Mouse (Mus musculus): ENCODE measurements around the gene Hspb1. TPM values are rescaled to one million over a fixed set of nuclear protein-coding genes. Genes with fewer than 3 reads are reported as not detected.

The Hspb1 gene
- polyA plus RNA-seq, 2 experiments: 1.8 to 1.9 TPM

DNA sequence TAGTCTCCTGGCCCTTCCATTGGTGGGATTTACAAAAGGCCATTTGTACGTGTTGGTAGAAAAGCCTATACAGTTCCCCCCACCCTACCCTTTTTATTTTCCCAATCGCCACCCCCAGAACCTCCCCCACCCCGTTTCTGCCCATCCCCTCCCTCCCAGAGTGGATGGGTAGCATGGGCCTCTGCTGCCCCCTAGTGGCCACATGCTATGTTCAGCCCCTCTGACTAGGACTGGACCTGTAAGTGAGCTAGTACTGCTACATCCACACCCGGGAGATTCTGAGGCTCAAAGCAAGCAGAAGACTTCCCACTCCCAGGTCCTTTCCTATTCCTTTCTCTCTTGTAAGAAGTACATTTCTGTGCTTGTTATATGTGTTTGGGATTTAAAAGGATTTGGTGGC, 32.6 kb upstream of the Hspb1 start:
- Histone ChIP-seq H3K27me3 (ENCODE audit: control insufficient read depth, insufficient read depth, low read length) (peaks cover 52% of the 10 kb centered on the region), H3K9ac (replicated peaks) (no peak overlapping the region), H3K4me3 (ENCODE audit: insufficient read depth in 1 of 2, low read depth in 2 of 2, low read length in 2 of 2) (no peak overlapping the region), H3K27ac (no peak overlapping the region), H3K4me2 (ENCODE audit: low read depth) (no peak overlapping the region), H3K9me3 (ENCODE audit: control insufficient read depth, low read length) (no peaks in the 10 kb centered on the region), H3K4me1 (replicated peaks; ENCODE audit: control insufficient read depth in 2 of 2, insufficient read depth in 2 of 2, low read length in 1 of 2) (no peaks in the 10 kb centered on the region), H3K36me3 (replicated peaks; ENCODE audit: control insufficient read depth, insufficient read depth, low read depth) (no peaks in the 10 kb centered on the region)
- WGBS (ENCODE audit: insufficient replicate concordance): 0% methylated on average over 4 of the region's 4 CpGs
- ATAC-seq (ENCODE audit: insufficient read depth): no peak
- TF ChIP-seq CTCF (IDR thresholded peaks at IDR 0.05; ENCODE audit: low read depth): peak; percentile 95
- TF ChIP-seq EP300 (IDR thresholded peaks at IDR 0.05; ENCODE audit: low read depth): no peak
- DNase-seq (ENCODE audit: low read depth in 3 of 3, low spot score in 3 of 3): peak in 2 of 3 experiments; percentile 28 to 30

DNA sequence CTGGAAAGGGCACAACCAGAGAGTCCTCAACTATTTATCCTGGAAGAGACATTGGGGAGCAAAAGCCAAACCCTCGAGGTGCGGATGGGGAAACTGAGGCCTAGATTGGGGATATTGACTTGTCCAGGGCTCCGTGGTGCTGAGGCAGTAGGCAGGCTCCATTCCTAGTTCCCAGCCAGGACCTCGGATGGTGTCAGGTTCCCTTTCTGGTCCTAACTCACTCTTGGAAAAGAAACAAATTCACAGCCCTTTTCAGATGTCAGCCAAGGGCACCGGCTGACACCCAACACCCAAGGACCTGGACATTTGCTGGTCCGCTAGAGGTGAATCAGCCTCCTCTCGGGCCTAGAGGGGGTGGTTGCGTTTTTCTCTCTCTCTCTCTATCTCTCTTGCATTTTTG, 21.1 kb upstream of the Hspb1 start:
- no peak overlapping the region for H3K27ac ChIP-seq
- no peak overlapping the region for H3K4me3 ChIP-seq (ENCODE audit: insufficient read depth in 1 of 2, low read depth in 2 of 2, low read length in 2 of 2)
- 32% methylated on average over 8 of the region's 8 CpGs for WGBS (ENCODE audit: insufficient replicate concordance)
- no peaks in the 10 kb centered on the region for H3K4me1 ChIP-seq (replicated peaks; ENCODE audit: control insufficient read depth in 2 of 2, insufficient read depth in 2 of 2, low read length in 1 of 2)
- TF ChIP-seq CTCF (IDR thresholded peaks at IDR 0.05; ENCODE audit: low read depth) (no peak), EP300 (IDR thresholded peaks at IDR 0.05; ENCODE audit: low read depth) (no peak)
- H3K9ac ChIP-seq (replicated peaks): no peak overlapping the region
- H3K9me3 ChIP-seq (ENCODE audit: control insufficient read depth, low read length): no peaks in the 10 kb centered on the region
- DNase-seq (ENCODE audit: low read depth in 3 of 3, low spot score in 3 of 3) (no peak), ATAC-seq (ENCODE audit: insufficient read depth) (no peak)
- no peak overlapping the region for H3K4me2 ChIP-seq (ENCODE audit: low read depth)
- H3K27me3 ChIP-seq (ENCODE audit: control insufficient read depth, insufficient read depth, low read length): peaks cover 46% of the 10 kb centered on the region
- no peaks in the 10 kb centered on the region for H3K36me3 ChIP-seq (replicated peaks; ENCODE audit: control insufficient read depth, insufficient read depth, low read depth)

DNA sequence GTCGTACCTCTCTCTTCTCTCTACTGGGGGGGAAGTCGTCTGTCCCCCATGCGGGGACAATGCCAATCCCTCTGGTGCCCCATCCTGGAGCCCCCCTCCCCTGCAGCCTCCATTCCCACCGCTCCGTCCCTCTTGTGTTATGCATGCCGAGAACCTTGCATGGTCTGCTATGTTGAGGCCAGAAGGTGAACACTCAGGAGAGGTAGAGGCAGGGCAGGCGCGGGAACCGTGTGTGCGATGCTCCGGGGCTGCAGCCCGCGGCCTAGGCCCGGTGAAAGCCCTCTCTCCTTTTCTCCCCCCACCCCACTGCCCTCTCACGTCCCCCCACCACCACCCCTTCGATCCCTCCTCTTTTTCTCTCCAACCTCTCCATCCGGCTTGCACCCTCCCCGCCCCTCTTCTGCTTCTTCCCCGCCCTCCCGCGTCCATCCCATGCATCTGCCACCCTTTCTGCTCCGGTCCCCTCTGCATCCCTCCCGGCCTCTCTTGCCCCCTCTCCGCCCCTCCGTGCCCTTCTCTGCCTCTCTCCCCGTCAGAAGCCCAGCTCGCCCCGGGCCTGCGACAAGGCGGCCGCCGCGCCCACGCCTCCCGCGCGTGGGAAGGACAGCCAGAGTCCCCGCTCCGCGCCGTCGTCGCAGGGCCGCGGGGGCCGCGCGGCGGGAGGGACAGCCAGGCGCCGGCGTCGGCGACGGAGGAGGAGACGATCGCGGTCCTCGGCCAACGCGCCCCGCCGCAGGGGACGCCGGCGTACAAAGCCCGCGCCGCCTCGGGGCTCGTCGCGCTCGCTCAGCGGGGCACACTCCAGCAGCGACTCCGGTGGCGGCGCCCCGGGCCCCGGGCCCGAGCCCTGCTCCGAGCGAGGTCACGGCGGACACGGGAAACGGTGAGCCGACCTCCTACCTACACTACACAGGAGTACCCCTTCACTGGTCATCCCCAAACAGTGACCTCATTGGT, 19.8 kb upstream of the Hspb1 start:
- TF ChIP-seq CTCF (IDR thresholded peaks at IDR 0.05; ENCODE audit: low read depth) (no peak), EP300 (IDR thresholded peaks at IDR 0.05; ENCODE audit: low read depth) (no peak)
- no peaks in the 10 kb centered on the region for H3K36me3 ChIP-seq (replicated peaks; ENCODE audit: control insufficient read depth, insufficient read depth, low read depth)
- ATAC-seq (ENCODE audit: insufficient read depth) (no peak), DNase-seq (ENCODE audit: low read depth in 3 of 3, low spot score in 3 of 3) (no peak)
- H3K9me3 ChIP-seq (ENCODE audit: control insufficient read depth, low read length): no peaks in the 10 kb centered on the region
- peak overlapping the region in 1 of 2 experiments; percentile 34; a peak in 2 of 4 replicates for H3K4me3 ChIP-seq (ENCODE audit: insufficient read depth in 1 of 2, low read depth in 2 of 2, low read length in 2 of 2)
- H3K9ac ChIP-seq (replicated peaks): no peak overlapping the region
- WGBS (ENCODE audit: insufficient replicate concordance): 2% methylated on average over 82 of the region's 89 CpGs
- H3K4me2 ChIP-seq (ENCODE audit: low read depth): peak overlapping the region; percentile 27
- no peaks in the 10 kb centered on the region for H3K4me1 ChIP-seq (replicated peaks; ENCODE audit: control insufficient read depth in 2 of 2, insufficient read depth in 2 of 2, low read length in 1 of 2)
- peaks cover 47% of the 10 kb centered on the region for H3K27me3 ChIP-seq (ENCODE audit: control insufficient read depth, insufficient read depth, low read length)
- no peak overlapping the region for H3K27ac ChIP-seq

DNA sequence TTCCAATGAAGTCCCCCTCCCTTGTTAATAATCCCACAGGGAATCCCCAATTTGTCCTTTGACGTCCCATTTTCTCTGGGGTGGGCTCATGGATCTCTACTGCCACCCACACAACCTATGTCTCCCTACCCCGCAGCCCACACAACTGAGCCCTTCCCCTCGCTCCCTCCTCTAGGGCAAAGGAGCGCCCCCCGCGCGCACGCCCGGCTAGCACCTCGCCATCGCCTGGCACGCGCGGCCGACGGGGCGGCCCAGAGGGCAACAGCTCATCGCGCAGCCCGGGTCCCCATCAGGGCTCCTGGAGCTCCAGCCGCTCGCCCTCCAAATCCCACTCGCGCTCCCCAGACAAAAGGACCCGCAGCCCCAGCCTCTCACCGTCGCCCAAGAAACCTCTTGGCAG, 19.1 kb upstream of the Hspb1 start:
- no peak overlapping the region for H3K9ac ChIP-seq (replicated peaks)
- H3K4me2 ChIP-seq (ENCODE audit: low read depth): no peak overlapping the region
- DNase-seq (ENCODE audit: low read depth in 3 of 3, low spot score in 3 of 3) (no peak), ATAC-seq (ENCODE audit: insufficient read depth) (no peak)
- H3K9me3 ChIP-seq (ENCODE audit: control insufficient read depth, low read length): no peaks in the 10 kb centered on the region
- no peak for TF ChIP-seq EP300 (IDR thresholded peaks at IDR 0.05; ENCODE audit: low read depth)
- no peak for TF ChIP-seq CTCF (IDR thresholded peaks at IDR 0.05; ENCODE audit: low read depth)
- H3K4me3 ChIP-seq (ENCODE audit: insufficient read depth in 1 of 2, low read depth in 2 of 2, low read length in 2 of 2): no peak overlapping the region
- H3K4me1 ChIP-seq (replicated peaks; ENCODE audit: control insufficient read depth in 2 of 2, insufficient read depth in 2 of 2, low read length in 1 of 2): no peaks in the 10 kb centered on the region
- peaks cover 50% of the 10 kb centered on the region for H3K27me3 ChIP-seq (ENCODE audit: control insufficient read depth, insufficient read depth, low read length)
- H3K36me3 ChIP-seq (replicated peaks; ENCODE audit: control insufficient read depth, insufficient read depth, low read depth): no peaks in the 10 kb centered on the region
- WGBS (ENCODE audit: insufficient replicate concordance): 6% methylated on average over 27 of the region's 27 CpGs
- H3K27ac ChIP-seq: no peak overlapping the region

DNA sequence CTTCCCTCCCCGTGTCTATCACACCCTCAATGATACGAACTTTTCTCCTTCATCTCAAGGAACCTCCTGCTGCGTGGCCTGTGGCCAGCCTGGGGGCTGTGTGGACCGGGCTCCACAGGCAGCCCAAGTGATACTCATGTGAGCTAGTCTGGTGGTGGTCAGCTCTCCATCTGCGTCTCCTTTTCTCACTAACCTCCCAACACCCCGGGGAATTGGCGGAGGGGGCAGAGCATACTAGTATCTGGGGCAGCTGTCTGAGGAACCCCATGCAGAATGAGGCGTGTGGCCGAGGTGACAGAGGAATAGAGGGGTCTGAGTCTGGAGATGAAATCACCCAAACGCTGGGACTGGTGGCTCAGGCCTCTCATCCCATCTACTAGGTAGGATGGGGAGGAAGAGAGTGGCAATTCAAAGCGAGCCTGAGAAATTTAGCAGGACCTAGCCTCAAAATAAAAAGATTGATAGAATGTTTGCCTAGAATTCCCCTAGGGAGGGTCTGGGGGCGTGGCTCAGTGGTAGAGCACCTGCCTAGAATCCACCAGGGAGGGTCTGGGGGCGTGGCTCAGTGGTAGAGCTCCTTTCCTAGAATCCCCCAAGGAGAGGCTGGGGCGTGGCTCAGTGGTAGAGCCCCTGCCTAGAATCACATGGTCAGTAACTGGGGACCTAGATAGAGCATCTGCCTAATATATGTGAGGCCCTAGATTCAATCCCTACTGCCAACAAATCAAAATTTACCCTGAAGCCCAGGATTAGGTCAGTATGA, 17.9 kb upstream of the Hspb1 start:
- ATAC-seq (ENCODE audit: insufficient read depth): no peak
- no peak overlapping the region for H3K9ac ChIP-seq (replicated peaks)
- no peak overlapping the region for H3K27ac ChIP-seq
- H3K4me2 ChIP-seq (ENCODE audit: low read depth): no peak overlapping the region
- H3K9me3 ChIP-seq (ENCODE audit: control insufficient read depth, low read length): no peaks in the 10 kb centered on the region
- H3K4me1 ChIP-seq (replicated peaks; ENCODE audit: control insufficient read depth in 2 of 2, insufficient read depth in 2 of 2, low read length in 1 of 2): no peaks in the 10 kb centered on the region
- H3K27me3 ChIP-seq (ENCODE audit: control insufficient read depth, insufficient read depth, low read length): peaks cover 50% of the 10 kb centered on the region
- TF ChIP-seq EP300 (IDR thresholded peaks at IDR 0.05; ENCODE audit: low read depth) (no peak), CTCF (IDR thresholded peaks at IDR 0.05; ENCODE audit: low read depth) (no peak)
- no peak for DNase-seq (ENCODE audit: low read depth in 3 of 3, low spot score in 3 of 3)
- H3K36me3 ChIP-seq (replicated peaks; ENCODE audit: control insufficient read depth, insufficient read depth, low read depth): no peaks in the 10 kb centered on the region
- no peak overlapping the region for H3K4me3 ChIP-seq (ENCODE audit: insufficient read depth in 1 of 2, low read depth in 2 of 2, low read length in 2 of 2)
- WGBS (ENCODE audit: insufficient replicate concordance): 40% methylated on average over 14 of the region's 14 CpGs

All from liver, embryonic 14.5 days (tissue).